Mouse (Mus musculus): ENCODE measurements around the gene Gjc2. TPM values are rescaled to one million over a fixed set of nuclear protein-coding genes. Genes with fewer than 3 reads are reported as not detected.

The Gjc2 gene
- polyA plus RNA-seq, 1 experiment from 2014 or later = 0.77 TPM

- Histone ChIP-seq H3K27ac (no peak overlapping the region), H3K27me3 (peaks cover 39% of the 10 kb centered on the region)
Measured at GRCm38 (mm10) chr11:59135051-59135820, 47.8 kb downstream of the Gjc2 start.

GRCm38 (mm10) chr11:59134373-59134997 is 48.5 kb downstream of the Gjc2 start:
- H3K4me2 ChIP-seq = peak overlapping the region; percentile 62
- peaks cover 46% of the 10 kb centered on the region for H3K4me1 ChIP-seq (replicated peaks)
- 0 out of 2 replicates have a peak overlapping the region, but pooled peaks have one; percentile 5 for H3K27ac ChIP-seq
- no peak for ATAC-seq (replicated peaks; ENCODE audit: insufficient number of reproducible peaks, insufficient read depth, low FRiP score, low read depth)
- H3K9ac ChIP-seq = no peak overlapping the region
- peaks cover 39% of the 10 kb centered on the region for H3K27me3 ChIP-seq
- H3K9me3 ChIP-seq (replicated peaks) = no peaks in the 10 kb centered on the region
- 7% methylated on average over 34 of the region's 35 CpGs for WGBS
- peak overlapping the region; percentile 25 for H3K4me3 ChIP-seq
- peaks cover 23% of the 10 kb centered on the region; the same call in 1 of the 2 replicates for H3K36me3 ChIP-seq

More at GRCm38 (mm10) chr11:59135051-59135820, 47.8 kb downstream of the Gjc2 start:
- H3K9me3 ChIP-seq (replicated peaks) = no peaks in the 10 kb centered on the region
- H3K9ac ChIP-seq = 0 out of 2 replicates have a peak overlapping the region, but pooled peaks have one; percentile 10
- H3K4me2 ChIP-seq = peak overlapping the region; percentile 62
- no peak for ATAC-seq (replicated peaks; ENCODE audit: insufficient number of reproducible peaks, insufficient read depth, low FRiP score, low read depth)
- H3K4me3 ChIP-seq = peak overlapping the region; percentile 25; the same call in 1 of the 2 replicates
- H3K36me3 ChIP-seq = peaks cover 21% of the 10 kb centered on the region; the same call in 1 of the 2 replicates
- 24% methylated on average over 55 of the region's 55 CpGs for WGBS
- peaks cover 53% of the 10 kb centered on the region for H3K4me1 ChIP-seq (replicated peaks)

DNA sequence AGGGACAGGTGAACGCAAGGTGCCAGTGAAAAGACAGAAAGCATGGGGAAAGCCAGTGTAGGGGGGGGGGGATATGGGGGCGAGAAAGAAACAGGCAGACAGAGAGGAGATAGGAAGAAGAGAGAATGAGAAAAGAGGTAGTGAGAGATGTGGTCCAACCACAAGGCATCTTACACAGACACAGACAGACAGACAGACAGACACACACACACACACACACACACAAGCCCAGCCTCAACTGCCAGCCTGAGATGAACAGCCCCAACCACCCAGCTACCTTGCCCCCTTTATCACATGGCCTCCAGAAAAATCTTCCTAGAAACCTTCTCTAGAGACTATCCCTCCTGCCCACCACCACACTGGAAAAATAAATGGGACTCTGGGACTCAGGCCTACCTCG is 50.9 kb downstream of the Gjc2 start:
- peaks cover 29% of the 10 kb centered on the region for H3K4me1 ChIP-seq (replicated peaks)
- peaks cover 39% of the 10 kb centered on the region for H3K27me3 ChIP-seq
- H3K9ac ChIP-seq = no peak overlapping the region
- 76% methylated on average over 2 of the region's 3 CpGs for WGBS
- no peaks in the 10 kb centered on the region for H3K9me3 ChIP-seq (replicated peaks)
- H3K36me3 ChIP-seq = peaks cover 29% of the 10 kb centered on the region; the same call in 1 of the 2 replicates
- no peak overlapping the region for H3K4me3 ChIP-seq
- no peak overlapping the region for H3K27ac ChIP-seq
- no peak for ATAC-seq (replicated peaks; ENCODE audit: insufficient number of reproducible peaks, insufficient read depth, low FRiP score, low read depth)
- no peak overlapping the region for H3K4me2 ChIP-seq

DNA sequence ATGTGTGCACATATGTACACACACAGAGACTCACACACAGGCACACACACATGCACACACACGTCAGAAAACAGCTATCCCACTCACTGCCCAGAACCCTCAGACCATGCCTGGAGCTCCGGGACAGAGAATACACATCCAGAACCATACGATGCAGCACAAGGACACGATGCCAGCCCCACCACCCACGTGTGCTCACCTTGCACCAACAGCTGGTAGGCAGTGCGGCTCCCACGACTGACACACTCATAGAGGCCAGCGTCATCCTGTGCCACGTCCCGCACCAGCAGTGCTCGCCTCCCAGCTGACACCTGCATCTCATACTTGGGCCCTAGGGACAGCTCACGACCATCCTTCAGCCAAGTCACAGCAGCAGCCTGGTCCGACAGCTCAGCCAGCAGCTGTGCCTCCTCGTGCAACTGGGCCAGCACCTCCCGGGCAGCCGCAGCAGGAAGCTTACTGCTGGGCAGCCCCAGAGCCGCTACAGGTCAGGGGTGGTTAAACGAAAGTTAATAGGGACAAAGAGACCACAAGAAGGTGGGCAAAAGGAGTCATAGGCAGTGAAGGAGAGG is 51.6 kb downstream of the Gjc2 start:
- Histone ChIP-seq H3K4me2 (no peak overlapping the region), H3K27ac (no peak overlapping the region), H3K27me3 (peaks cover 32% of the 10 kb centered on the region), H3K9ac (no peak overlapping the region), H3K4me3 (no peak overlapping the region), H3K9me3 (replicated peaks) (no peaks in the 10 kb centered on the region), H3K4me1 (replicated peaks) (peaks cover 23% of the 10 kb centered on the region), H3K36me3 (peaks cover 34% of the 10 kb centered on the region; the same call in 1 of the 2 replicates)
- 71% methylated on average over 18 of the region's 18 CpGs for WGBS
- no peak for ATAC-seq (replicated peaks; ENCODE audit: insufficient number of reproducible peaks, insufficient read depth, low FRiP score, low read depth)

DNA sequence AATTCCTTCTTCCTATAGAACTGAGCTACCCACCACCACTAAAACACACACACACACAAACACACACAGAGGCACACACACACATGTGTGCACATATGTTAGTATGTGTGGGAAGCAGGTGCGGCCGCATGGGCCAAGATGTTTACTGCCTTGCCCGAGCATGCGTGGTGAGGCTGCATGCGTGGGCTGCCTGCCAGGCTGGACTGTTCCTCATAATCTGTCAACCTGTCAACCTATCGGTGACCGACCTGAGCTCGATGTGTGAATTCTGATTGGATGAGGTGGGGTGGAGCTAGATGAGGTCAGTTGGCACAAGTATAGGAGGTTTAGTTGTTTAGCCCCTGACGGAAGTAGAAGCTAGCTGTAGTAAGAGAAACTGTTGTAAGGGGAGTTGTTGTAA is 52.2 kb downstream of the Gjc2 start:
- no peak for ATAC-seq (replicated peaks; ENCODE audit: insufficient number of reproducible peaks, insufficient read depth, low FRiP score, low read depth)
- WGBS = 73% methylated on average over 9 of the region's 9 CpGs
- H3K4me2 ChIP-seq = no peak overlapping the region
- no peak overlapping the region for H3K9ac ChIP-seq
- H3K4me3 ChIP-seq = no peak overlapping the region
- peaks cover 41% of the 10 kb centered on the region for H3K36me3 ChIP-seq
- H3K27me3 ChIP-seq = peaks cover 26% of the 10 kb centered on the region
- H3K9me3 ChIP-seq (replicated peaks) = no peaks in the 10 kb centered on the region
- H3K27ac ChIP-seq = no peak overlapping the region
- peaks cover 16% of the 10 kb centered on the region for H3K4me1 ChIP-seq (replicated peaks)

Other genes with a start within 250 kb of the Gjc2 start
- 170 and 210 TPM in 2 replicates for gene Rnf187, start 244.3 kb downstream of the Gjc2 start, polyA plus RNA-seq (2015; fragmentation: Nextera tagmentation; extraction: Ambion mirVana)
- 18.0 and 18.3 TPM in 2 replicates for gene Hist3h2ba, start 234.3 kb downstream of the Gjc2 start, polyA plus RNA-seq (2015; fragmentation: Nextera tagmentation; extraction: Ambion mirVana)
- 30.4 and 34.7 TPM in 2 replicates for gene Hist3h2a, start 228.5 kb downstream of the Gjc2 start, polyA plus RNA-seq (2015; fragmentation: Nextera tagmentation; extraction: Ambion mirVana)
- gene Trim17, start 228.5 kb downstream of the Gjc2 start, polyA plus RNA-seq (2015; fragmentation: Nextera tagmentation; extraction: Ambion mirVana) = 0.27 and 0.57 TPM in 2 replicates
- gene Trim11, start 205.1 kb downstream of the Gjc2 start, polyA plus RNA-seq (2015; fragmentation: Nextera tagmentation; extraction: Ambion mirVana) = 26.9 and 34.6 TPM in 2 replicates
- 64.8 and 65.2 TPM in 2 replicates for gene Obscn, start 46.8 kb downstream of the Gjc2 start, polyA plus RNA-seq (2015; fragmentation: Nextera tagmentation; extraction: Ambion mirVana)
- 7.3 and 8.5 TPM in 2 replicates for gene Iba57, start 19.5 kb downstream of the Gjc2 start, polyA plus RNA-seq (2015; fragmentation: Nextera tagmentation; extraction: Ambion mirVana)
- gene Guk1, start 9.0 kb upstream of the Gjc2 start, polyA plus RNA-seq (2015; fragmentation: Nextera tagmentation; extraction: Ambion mirVana) = 109 and 125 TPM in 2 replicates
- 99.8 and 114 TPM in 2 replicates for gene Mrpl55, start 19.3 kb upstream of the Gjc2 start, polyA plus RNA-seq (2015; fragmentation: Nextera tagmentation; extraction: Ambion mirVana)
- 17.7 and 18.4 TPM in 2 replicates for gene 2310033P09Rik, start 25.1 kb upstream of the Gjc2 start, polyA plus RNA-seq (2015; fragmentation: Nextera tagmentation; extraction: Ambion mirVana)
- 528 and 586 TPM in 2 replicates for gene Arf1, start 45.1 kb upstream of the Gjc2 start, polyA plus RNA-seq (2015; fragmentation: Nextera tagmentation; extraction: Ambion mirVana)
- gene Wnt3a, start 107.5 kb upstream of the Gjc2 start, polyA plus RNA-seq (2015; fragmentation: Nextera tagmentation; extraction: Ambion mirVana) = not detected in 2 replicates
- 2.3 and 4.2 TPM in 2 replicates for gene Wnt9a, start 123.7 kb upstream of the Gjc2 start, polyA plus RNA-seq (2015; fragmentation: Nextera tagmentation; extraction: Ambion mirVana)
- gene Prss38, start 192.4 kb upstream of the Gjc2 start, polyA plus RNA-seq (2015; fragmentation: Nextera tagmentation; extraction: Ambion mirVana) = not detected in 2 replicates

Measured in heart, embryonic 15.5 days (tissue).